In genomic region chr10:56884456-56885410, GRCm38 (mm10) we compare ENCODE assay signal across 9 mouse cellular contexts.
DNase-seq lines count a peak whose midpoint lies in the region; ATAC-seq and TF ChIP-seq lines count a peak whose summit lies in the region.
"Had no signal": no experiment of that assay in that cellular context is flagged by ENCODE, and none has a peak within 500 bp of the region (broad histone marks: within the 10 kb centered on the region; RNA-seq: fewer than 3 reads in every experiment).

No protein-coding gene starts in this region.

- DNase-seq in forebrain, postnatal 0 days: no peak
- no peak for DNase-seq in forebrain, embryonic 10.5 days (ENCODE audit: extremely low spot score, low spot score)
- peak; percentile 11 to 32 for DNase-seq in left cerebral cortex, postnatal 14 days (ENCODE audit: low spot score in 2 of 2)
- no peak for DNase-seq in left cerebral cortex, postnatal 4 days
- peak; percentile 11 for DNase-seq in forelimb bud, embryonic 11.5 days (ENCODE audit: low read depth, low spot score)
- DNase-seq in kidney, postnatal 25 days: peak; percentile 5 to 39
- DNase-seq in adrenal gland, adult 8-10 months: no peak
- DNase-seq in thymus, postnatal 0 days (ENCODE audit: low spot score): no peak
- DNase-seq: lung, postnatal 10 days had no signal

- peak; percentile 27; the same call in 1 of the 2 replicates for ATAC-seq in forebrain, postnatal 0 days

- no peaks in the 10 kb centered on the region for H3K27me3 ChIP-seq in forebrain, postnatal 0 days (ENCODE audit: insufficient read depth, low read length)
- H3K27me3 ChIP-seq in forebrain, embryonic 10.5 days (ENCODE audit: poor library complexity, severe bottlenecking): no peaks in the 10 kb centered on the region

- intact Hi-C loops in left cerebral cortex, postnatal 14 days (cut with DNase I): no loop called here
- intact Hi-C loops in left cerebral cortex, postnatal 4 days (cut with DNase I): no loop called here

- no peaks in the 10 kb centered on the region for H3K9me3 ChIP-seq in forebrain, postnatal 0 days (ENCODE audit: low read length)
- no peaks in the 10 kb centered on the region for H3K9me3 ChIP-seq in forebrain, embryonic 10.5 days

- H3K4me2 ChIP-seq in forebrain, postnatal 0 days (ENCODE audit: low read depth): no peak overlapping the region

- no peak overlapping the region for H3K4me3 ChIP-seq in forebrain, postnatal 0 days (ENCODE audit: low read depth, low read length)
- H3K4me3 ChIP-seq in forebrain, embryonic 10.5 days: no peak overlapping the region

- no peaks in the 10 kb centered on the region for H3K4me1 ChIP-seq in forebrain, postnatal 0 days (ENCODE audit: insufficient read depth)
- no peaks in the 10 kb centered on the region for H3K4me1 ChIP-seq in forebrain, embryonic 10.5 days

- 73% methylated on average over 4 of the region's 4 CpGs for WGBS in forebrain, postnatal 0 days
- WGBS in forebrain, embryonic 10.5 days: 87% methylated on average over 4 of the region's 4 CpGs

- H3K27ac ChIP-seq in forebrain, postnatal 0 days (ENCODE audit: low read depth, low read length): no peak overlapping the region
- no peak overlapping the region for H3K27ac ChIP-seq in forebrain, embryonic 10.5 days

- H3K36me3 ChIP-seq in forebrain, postnatal 0 days (ENCODE audit: insufficient read depth): no peaks in the 10 kb centered on the region
- no peaks in the 10 kb centered on the region for H3K36me3 ChIP-seq in forebrain, embryonic 10.5 days (replicated peaks)

- H3K9ac ChIP-seq in forebrain, postnatal 0 days: no peak overlapping the region

- TF ChIP-seq CTCF in forebrain, postnatal 0 days (IDR thresholded peaks at IDR 0.05; ENCODE audit: low read depth): no peak

Comparison
In these comparisons a context has a peak if more than half of its experiments do, and no peak if none do; other contexts are left out.
1. DNase-seq: peak in left cerebral cortex, postnatal 14 days (2 of 2), forelimb bud, embryonic 11.5 days (single experiment) and kidney, postnatal 25 days (2 of 2); none in forebrain, postnatal 0 days (single experiment), forebrain, embryonic 10.5 days (single experiment), left cerebral cortex, postnatal 4 days (single experiment), adrenal gland, adult 8-10 months (single experiment) and thymus, postnatal 0 days (single experiment).